Mouse (Mus musculus): ENCODE data around the gene Stum. TPM values are rescaled to one million over a fixed set of nuclear protein-coding genes. Genes with fewer than 3 reads are reported as not detected.
A peak's percentile ranks its signal among the peaks of the same experiment; 100 is the strongest.

The Stum gene
- total and polyA plus RNA-seq, 3 experiments: 2.0 to 3.7 (median 2.8) TPM

DNA sequence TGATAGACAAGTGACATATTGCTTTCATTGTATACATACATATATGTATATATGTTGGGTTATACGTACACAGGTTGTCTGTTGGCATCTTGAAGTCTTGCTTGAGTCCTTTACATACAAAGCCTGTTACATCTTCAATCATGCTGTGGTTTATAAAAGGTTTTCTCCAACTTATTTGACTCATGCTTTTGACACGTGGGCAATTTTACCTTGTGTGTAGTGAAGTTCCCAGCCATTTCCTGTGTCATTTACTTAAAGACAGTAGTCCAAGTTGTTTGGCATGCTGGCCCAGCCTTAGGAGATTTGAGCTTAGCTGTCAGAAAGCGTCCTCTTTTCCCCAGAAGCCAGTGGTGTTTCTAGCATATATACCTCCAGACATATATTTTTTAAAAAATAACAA is 84.9 kb downstream of the Stum start:
- DNase-seq: no peak
- Histone ChIP-seq H3K36me3 (ENCODE audit: control insufficient read depth, insufficient read depth, low read length) (peaks cover 48% of the 10 kb centered on the region), H3K9ac (ENCODE audit: low read depth, low read length) (no peak overlapping the region), H3K4me3 (no peak overlapping the region), H3K27me3 (ENCODE audit: control insufficient read depth, insufficient read depth, low read length) (no peaks in the 10 kb centered on the region), H3K27ac (peak overlapping the region; percentile 81), H3K79me2 (replicated peaks; ENCODE audit: control insufficient read depth, insufficient read depth, low read length) (peaks cover 7% of the 10 kb centered on the region), H3K4me1 (ENCODE audit: control insufficient read depth, insufficient read depth, low read length) (peaks cover 47% of the 10 kb centered on the region)
- TF ChIP-seq CTCF (IDR thresholded peaks at IDR 0.05) (no peak), POLR2A (IDR thresholded peaks at IDR 0.05; ENCODE audit: insufficient read depth, low read depth, low read length) (no peak), EP300 (IDR thresholded peaks at IDR 0.05; ENCODE audit: insufficient read depth, low read depth, low read length) (no peak)
- intact Hi-C loops (cut with DNase I): no loop called here
- WGBS: 48% methylated on average over 3 of the region's 3 CpGs

DNA sequence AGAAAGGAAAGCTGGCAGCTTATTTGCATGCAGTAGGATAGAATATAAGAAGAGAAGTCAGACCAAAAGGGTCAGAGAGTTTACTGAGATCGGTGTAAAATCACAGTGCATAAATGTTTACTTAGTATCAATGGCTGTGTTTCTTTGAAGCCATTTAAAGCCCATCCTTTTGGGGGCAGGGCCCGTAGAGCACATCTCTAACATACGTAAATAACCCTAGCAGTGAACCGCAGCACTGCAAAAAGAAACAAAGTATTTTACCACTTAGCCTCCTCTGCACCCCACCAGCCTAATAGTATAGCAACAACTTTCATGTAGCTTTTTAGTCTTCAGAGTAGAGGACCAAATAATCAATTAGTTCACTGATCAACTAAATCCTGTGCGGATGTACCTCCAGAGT is 85.6 kb downstream of the Stum start:
- DNase-seq: no peak
- Histone ChIP-seq H3K4me3 (no peak overlapping the region), H3K79me2 (replicated peaks; ENCODE audit: control insufficient read depth, insufficient read depth, low read length) (peaks cover 7% of the 10 kb centered on the region), H3K36me3 (ENCODE audit: control insufficient read depth, insufficient read depth, low read length) (peaks cover 46% of the 10 kb centered on the region), H3K4me1 (ENCODE audit: control insufficient read depth, insufficient read depth, low read length) (peaks cover 46% of the 10 kb centered on the region), H3K27me3 (ENCODE audit: control insufficient read depth, insufficient read depth, low read length) (no peaks in the 10 kb centered on the region), H3K9ac (ENCODE audit: low read depth, low read length) (no peak overlapping the region), H3K27ac (peak overlapping the region; percentile 95)
- 49% methylated on average over 5 of the region's 5 CpGs for WGBS
- intact Hi-C loops (cut with DNase I): no loop called here
- no peak for TF ChIP-seq EP300 (IDR thresholded peaks at IDR 0.05; ENCODE audit: insufficient read depth, low read depth, low read length)
- TF ChIP-seq POLR2A (IDR thresholded peaks at IDR 0.05; ENCODE audit: insufficient read depth, low read depth, low read length): no peak
- no peak for TF ChIP-seq CTCF (IDR thresholded peaks at IDR 0.05)

DNA sequence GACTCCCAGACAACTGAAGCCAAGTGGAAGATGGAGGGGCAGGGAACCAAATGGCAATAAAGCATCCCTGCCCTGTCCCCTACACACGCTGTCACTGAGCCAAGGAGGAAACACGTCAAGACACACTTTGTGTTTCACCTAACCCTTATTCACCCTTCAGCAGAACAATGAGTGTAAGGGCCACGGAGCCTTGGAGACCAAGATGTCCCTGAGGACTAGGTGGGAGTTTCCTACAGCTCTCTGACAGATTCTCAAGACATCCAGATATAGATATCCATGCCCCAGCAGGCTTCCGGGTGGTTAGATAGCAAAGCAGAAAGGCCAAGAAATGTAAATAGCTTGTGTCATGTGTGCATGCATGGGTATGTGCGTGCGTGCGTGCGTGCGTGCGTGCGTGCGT is 89.4 kb downstream of the Stum start:
- 48% methylated on average over 12 of the region's 12 CpGs for WGBS
- Histone ChIP-seq H3K36me3 (ENCODE audit: control insufficient read depth, insufficient read depth, low read length) (peaks cover 62% of the 10 kb centered on the region), H3K27ac (peak overlapping the region; percentile 95), H3K79me2 (replicated peaks; ENCODE audit: control insufficient read depth, insufficient read depth, low read length) (peaks cover 7% of the 10 kb centered on the region), H3K4me1 (ENCODE audit: control insufficient read depth, insufficient read depth, low read length) (peaks cover 44% of the 10 kb centered on the region), H3K9ac (ENCODE audit: low read depth, low read length) (peak overlapping the region; percentile 53; the same call in 1 of the 2 replicates), H3K27me3 (ENCODE audit: control insufficient read depth, insufficient read depth, low read length) (no peaks in the 10 kb centered on the region), H3K4me3 (peak overlapping the region; percentile 26; the same call in 1 of the 2 replicates)
- no peak for TF ChIP-seq CTCF (IDR thresholded peaks at IDR 0.05)
- peak; percentile 99 for TF ChIP-seq EP300 (IDR thresholded peaks at IDR 0.05; ENCODE audit: insufficient read depth, low read depth, low read length)
- peak; percentile 54 for TF ChIP-seq POLR2A (IDR thresholded peaks at IDR 0.05; ENCODE audit: insufficient read depth, low read depth, low read length)
- DNase-seq: peak; percentile 65 to 75
- intact Hi-C loops (cut with DNase I): loop anchor here (1.0 to 2.0 kb wide), 2 partner anchors 8 to 13 kb away; no protein-coding TSS in a partner anchor

DNA sequence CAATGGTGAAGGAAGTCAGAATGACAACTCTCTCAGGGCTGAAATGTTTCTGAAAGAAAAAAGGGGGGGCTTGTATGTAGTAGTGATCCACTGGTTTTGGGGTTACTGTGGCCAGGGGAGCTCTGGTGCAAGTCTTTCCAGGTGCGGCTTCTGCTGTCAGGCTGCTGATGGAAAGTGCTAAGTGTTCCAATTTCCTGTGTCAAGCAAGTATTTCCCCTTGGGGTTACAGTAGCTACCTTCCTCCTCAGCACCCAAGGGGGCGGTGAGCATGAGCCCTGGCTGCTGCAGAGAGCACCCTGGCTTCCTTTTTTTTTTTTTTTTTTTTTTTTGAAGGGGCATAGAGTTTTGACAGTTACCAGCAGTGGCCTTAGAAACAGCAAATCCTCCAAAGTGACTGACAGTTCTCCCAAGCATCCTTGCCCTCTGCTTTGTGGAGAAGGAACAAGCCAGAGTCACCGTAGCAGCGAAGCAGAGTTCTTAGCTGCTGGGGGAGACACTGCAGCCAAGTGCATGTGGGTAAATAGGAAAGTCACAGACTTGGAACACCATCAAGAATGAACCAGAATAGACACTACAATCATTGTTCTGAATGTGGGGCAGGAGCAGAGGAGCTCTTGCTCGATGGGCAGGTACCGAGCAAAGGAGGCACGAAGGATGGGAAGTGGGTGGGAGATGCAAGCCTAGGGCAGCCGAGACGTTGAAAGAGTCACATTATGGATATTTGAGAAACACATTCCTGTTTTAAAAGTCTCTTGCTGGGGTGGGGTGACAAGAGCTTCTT is 90.1 kb downstream of the Stum start:
- H3K79me2 ChIP-seq (replicated peaks; ENCODE audit: control insufficient read depth, insufficient read depth, low read length): peaks cover 7% of the 10 kb centered on the region
- peak overlapping the region; percentile 95 for H3K27ac ChIP-seq
- H3K9ac ChIP-seq (ENCODE audit: low read depth, low read length): peak overlapping the region; percentile 53
- TF ChIP-seq EP300 (IDR thresholded peaks at IDR 0.05; ENCODE audit: insufficient read depth, low read depth, low read length) (no peak), CTCF (IDR thresholded peaks at IDR 0.05) (peak; percentile 17; the same call in 1 of the 2 replicates)
- peak overlapping the region; percentile 26 for H3K4me3 ChIP-seq
- peak in 1 of 2 experiments; percentile 55 for DNase-seq
- peaks cover 47% of the 10 kb centered on the region for H3K4me1 ChIP-seq (ENCODE audit: control insufficient read depth, insufficient read depth, low read length)
- peaks cover 64% of the 10 kb centered on the region for H3K36me3 ChIP-seq (ENCODE audit: control insufficient read depth, insufficient read depth, low read length)
- WGBS: 15% methylated on average over 9 of the region's 9 CpGs
- intact Hi-C loops (cut with DNase I): loop anchor here (1.0 to 2.0 kb wide), 2 partner anchors 9 to 14 kb away; no protein-coding TSS in a partner anchor
- H3K27me3 ChIP-seq (ENCODE audit: control insufficient read depth, insufficient read depth, low read length): no peaks in the 10 kb centered on the region

DNA sequence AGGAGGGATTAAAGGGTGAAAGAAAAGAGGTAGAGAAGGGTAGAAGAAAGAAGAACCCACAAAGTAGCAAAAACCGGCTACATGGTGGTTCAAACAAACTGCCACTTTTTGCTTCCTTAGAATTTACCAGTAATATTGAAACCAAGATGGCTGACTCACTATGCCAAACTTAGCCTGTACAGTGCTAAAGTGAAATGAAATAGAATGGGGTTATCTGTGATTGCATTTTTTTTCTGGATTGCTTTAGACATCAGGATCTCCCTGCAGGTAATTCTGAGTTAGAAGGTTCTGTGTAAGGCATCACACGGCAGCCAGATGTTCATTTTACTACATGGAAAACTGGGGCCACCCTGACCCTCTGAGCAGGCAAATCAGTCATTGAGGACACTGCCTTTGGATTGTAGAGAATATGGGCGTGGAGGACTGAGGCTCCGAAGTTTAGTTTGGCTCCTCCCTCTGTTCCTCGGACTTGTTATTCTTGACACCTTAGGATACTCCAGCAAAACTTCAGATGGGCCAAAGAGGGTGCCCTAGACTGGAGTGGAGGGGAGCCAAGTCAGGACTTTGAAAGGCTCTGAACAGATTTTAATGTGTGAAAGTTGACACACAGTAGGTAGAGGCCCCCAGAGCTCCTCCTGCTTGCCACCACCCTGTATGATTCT is 91.0 kb downstream of the Stum start:
- H3K36me3 ChIP-seq (ENCODE audit: control insufficient read depth, insufficient read depth, low read length): peaks cover 63% of the 10 kb centered on the region
- WGBS: 57% methylated on average over 5 of the region's 5 CpGs
- H3K4me3 ChIP-seq: no peak overlapping the region
- intact Hi-C loops (cut with DNase I): loop anchor here (2.0 kb wide), 1 partner anchor 15 kb away; no protein-coding TSS in a partner anchor
- H3K27me3 ChIP-seq (ENCODE audit: control insufficient read depth, insufficient read depth, low read length): no peaks in the 10 kb centered on the region
- no peak for TF ChIP-seq EP300 (IDR thresholded peaks at IDR 0.05; ENCODE audit: insufficient read depth, low read depth, low read length)
- no peak for TF ChIP-seq POLR2A (IDR thresholded peaks at IDR 0.05; ENCODE audit: insufficient read depth, low read depth, low read length)
- no peak for TF ChIP-seq CTCF (IDR thresholded peaks at IDR 0.05)
- H3K27ac ChIP-seq: peak overlapping the region; percentile 95
- no peak overlapping the region; the same call in 1 of the 2 replicates for H3K9ac ChIP-seq (ENCODE audit: low read depth, low read length)
- H3K4me1 ChIP-seq (ENCODE audit: control insufficient read depth, insufficient read depth, low read length): peaks cover 46% of the 10 kb centered on the region
- peaks cover 7% of the 10 kb centered on the region for H3K79me2 ChIP-seq (replicated peaks; ENCODE audit: control insufficient read depth, insufficient read depth, low read length)
- DNase-seq: no peak

Data from heart, adult 2 months (tissue).